Mouse (Mus musculus): ENCODE measurements at regions not wholly inside any gene's neighbourhood (a gene's known extent, or its start where the extent isn't known, plus 50 kb on each side); places are given as distances from the start of the nearest gene placed in this dataset.

DNA sequence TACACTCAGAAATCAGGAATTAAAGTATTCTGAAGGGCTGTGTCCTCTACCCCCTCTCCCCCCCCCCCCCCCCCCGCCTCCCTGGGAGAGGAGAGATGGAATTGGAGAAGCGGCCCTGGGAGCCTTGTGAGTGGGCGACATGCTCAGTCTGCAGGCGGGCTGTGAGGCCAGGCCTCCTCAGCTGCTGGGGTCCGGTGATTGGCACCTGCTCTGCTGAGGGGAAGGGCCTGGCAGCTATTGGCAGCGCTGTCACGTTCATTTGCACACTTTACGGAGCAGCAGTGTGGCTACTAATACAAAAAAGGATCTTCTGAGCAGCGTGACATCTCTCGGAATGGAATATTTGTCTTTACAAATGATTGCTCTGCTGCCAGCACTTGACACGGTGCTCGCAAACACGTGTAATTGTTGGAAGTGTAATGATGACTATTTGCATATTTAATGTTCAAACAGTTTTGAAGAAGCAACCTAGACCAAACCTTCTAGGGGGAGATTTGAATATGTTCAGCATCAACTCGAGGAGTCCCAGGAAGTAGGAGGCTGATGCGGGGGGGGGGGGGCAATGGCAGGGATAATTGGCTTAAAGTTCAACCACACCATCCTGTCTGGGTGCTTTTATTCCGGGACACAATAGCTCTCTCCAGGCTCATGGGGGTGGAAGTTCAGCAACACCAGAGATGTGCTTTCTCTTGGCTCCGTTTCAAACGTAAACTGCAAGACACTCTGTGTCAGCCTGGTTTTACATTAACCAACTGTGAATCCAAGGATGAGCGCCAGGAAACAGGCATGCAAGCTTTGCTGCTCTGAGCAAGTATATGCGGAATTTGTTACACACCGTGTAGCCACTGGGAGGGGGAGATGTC, 352.5 kb downstream of the Tmem182 start:
- no peak for TF ChIP-seq CTCF (IDR thresholded peaks at IDR 0.05; ENCODE audit: insufficient read depth, low read depth, low read length)
- no peak for TF ChIP-seq POLR2A (IDR thresholded peaks at IDR 0.05; ENCODE audit: insufficient read depth, low read depth, low read length)
